Mouse (Mus musculus): ENCODE measurements at regions not wholly inside any gene's neighbourhood (a gene's known extent, or its start where the extent isn't known, plus 50 kb on each side); places are given as distances from the start of the nearest gene placed in this dataset.
"Not testable (repeated sequence)": the region's sequence is repeated elsewhere in the genome, so short reads cannot be mapped to it uniquely, and the experiment has no call there.

DNA sequence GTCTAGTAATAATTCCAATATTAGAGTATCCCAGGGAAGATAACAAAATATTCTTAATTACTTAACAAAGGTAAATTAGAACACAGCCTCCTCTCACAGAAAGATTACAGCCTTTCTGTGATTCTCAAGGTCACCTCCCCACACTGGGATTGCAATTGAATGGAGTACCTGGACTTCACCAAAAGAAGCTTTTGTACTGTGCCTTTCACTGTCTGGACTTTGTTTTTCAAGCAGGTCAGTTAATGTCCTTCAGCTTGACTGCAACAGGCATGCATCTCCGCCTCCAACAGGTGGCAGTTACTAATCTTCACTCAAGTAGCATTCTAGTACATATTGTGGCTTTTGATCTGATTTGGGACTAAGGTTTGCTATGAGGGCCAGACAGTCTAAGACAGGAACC, 913.8 kb upstream of the Dsel start:
- no peak for TF ChIP-seq KAT2A (conservative IDR thresholded peaks at IDR 0.05; ENCODE audit: low read depth, low read length)
- no peak for TF ChIP-seq SIN3A (IDR thresholded peaks at IDR 0.05; ENCODE audit: low read length)
- TF ChIP-seq MXI1 (IDR thresholded peaks at IDR 0.05; ENCODE audit: low read depth, low read length), result no peak
- TF ChIP-seq ZC3H11A (IDR thresholded peaks at IDR 0.05; ENCODE audit: low read depth, low read length), result no peak
- TF ChIP-seq EP300 (IDR thresholded peaks at IDR 0.05; ENCODE audit: low read depth in 1 of 2, low read length in 2 of 2), result no peak
- no peak for TF ChIP-seq GABPA (IDR thresholded peaks at IDR 0.05; ENCODE audit: low read depth, low read length)
- no peak for TF ChIP-seq E2F4 (IDR thresholded peaks at IDR 0.05; ENCODE audit: borderline replicate concordance, low read depth, low read length)
- no peak for TF ChIP-seq MYB (IDR thresholded peaks at IDR 0.05; ENCODE audit: low read depth, low read length)
- TF ChIP-seq ZNF384 (IDR thresholded peaks at IDR 0.05; ENCODE audit: low read depth, low read length), result no peak
- TF ChIP-seq USF2 (IDR thresholded peaks at IDR 0.05; ENCODE audit: borderline replicate concordance in 1 of 2, insufficient read depth in 1 of 2, low read depth in 1 of 2, low read length in 2 of 2), result no peak
- TF ChIP-seq SMC3 (IDR thresholded peaks at IDR 0.05; ENCODE audit: low read depth, low read length), result no peak
- TF ChIP-seq POLR2A (IDR thresholded peaks at IDR 0.05; ENCODE audit: control insufficient read depth in 1 of 2, insufficient read depth in 1 of 2, low read depth in 1 of 2, low read length in 2 of 2, poor library complexity in 1 of 2), result no peak
- no peak for TF ChIP-seq ZMIZ1 (IDR thresholded peaks at IDR 0.05; ENCODE audit: low read depth, low read length)
- TF ChIP-seq TCF12 (IDR thresholded peaks at IDR 0.05; ENCODE audit: low read depth, low read length), result no peak
- no peak for TF ChIP-seq TBP (IDR thresholded peaks at IDR 0.05; ENCODE audit: low read depth, low read length)
- no peak for TF ChIP-seq GATA1 (IDR thresholded peaks at IDR 0.05; ENCODE audit: low read depth, low read length)
- no peak for DNase-seq (ENCODE audit: low read depth, low spot score)
- H3K27me3 ChIP-seq (ENCODE audit: control insufficient read depth in 1 of 2, insufficient read depth in 2 of 2, low read length in 2 of 2), result no peaks in the 10 kb centered on the region

DNA sequence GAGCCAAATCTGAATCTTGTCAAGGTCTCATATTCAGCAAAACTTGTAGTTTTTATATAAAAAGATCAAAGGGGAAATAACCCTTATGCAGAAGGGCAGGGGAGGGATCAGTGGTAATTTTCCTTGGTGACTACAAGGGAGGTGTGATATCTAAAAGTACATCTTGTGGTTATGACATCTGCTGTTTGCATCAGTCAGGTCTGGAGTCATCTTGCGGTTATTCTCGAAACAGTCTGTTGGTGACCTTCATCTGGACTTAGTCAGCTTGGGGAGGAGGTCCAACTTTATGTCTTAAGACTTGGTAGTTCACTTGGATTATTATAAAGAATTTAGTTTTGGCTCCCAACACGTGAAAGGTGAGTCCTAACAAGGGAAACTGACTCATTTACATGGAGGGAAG, 885.9 kb upstream of the Dsel start:
- H3K27me3 ChIP-seq (ENCODE audit: control insufficient read depth in 1 of 2, insufficient read depth in 2 of 2, low read length in 2 of 2); H3K79me2 ChIP-seq (ENCODE audit: control insufficient read depth, insufficient read depth, low read length, poor library complexity); H3K4me3 ChIP-seq (ENCODE audit: control insufficient read depth in 1 of 2, insufficient read depth in 1 of 2, low read depth in 2 of 2, low read length in 2 of 2); H3K27ac ChIP-seq (ENCODE audit: control insufficient read depth, low read depth, low read length); H3K36me3 ChIP-seq (ENCODE audit: control insufficient read depth in 1 of 2, insufficient read depth in 2 of 2, low read length in 2 of 2); H3K9me3 ChIP-seq (replicated peaks; ENCODE audit: insufficient read depth, low read length); H3K4me1 ChIP-seq (ENCODE audit: control insufficient read depth in 1 of 2, insufficient read depth in 2 of 2, low read length in 2 of 2); H3K9ac ChIP-seq (ENCODE audit: control insufficient read depth, low read depth, low read length, poor library complexity, severe bottlenecking); DNase-seq (ENCODE audit: low read depth, low spot score): not testable (repeated sequence)

More for the DNA sequence above, 913.8 kb upstream of the Dsel start:
- Histone ChIP-seq H3K36me3 (ENCODE audit: control insufficient read depth in 1 of 2, insufficient read depth in 2 of 2, low read length in 2 of 2) (no peaks in the 10 kb centered on the region), H3K9ac (ENCODE audit: control insufficient read depth, low read depth, low read length, poor library complexity, severe bottlenecking) (no peak overlapping the region), H3K4me1 (ENCODE audit: control insufficient read depth in 1 of 2, insufficient read depth in 2 of 2, low read length in 2 of 2) (no peaks in the 10 kb centered on the region), H3K9me3 (replicated peaks; ENCODE audit: insufficient read depth, low read length) (no peaks in the 10 kb centered on the region), H3K79me2 (ENCODE audit: control insufficient read depth, insufficient read depth, low read length, poor library complexity) (no peaks in the 10 kb centered on the region), H3K27ac (ENCODE audit: control insufficient read depth, low read depth, low read length) (no peak overlapping the region), H3K4me3 (ENCODE audit: control insufficient read depth in 1 of 2, insufficient read depth in 1 of 2, low read depth in 2 of 2, low read length in 2 of 2) (no peak overlapping the region)

DNA sequence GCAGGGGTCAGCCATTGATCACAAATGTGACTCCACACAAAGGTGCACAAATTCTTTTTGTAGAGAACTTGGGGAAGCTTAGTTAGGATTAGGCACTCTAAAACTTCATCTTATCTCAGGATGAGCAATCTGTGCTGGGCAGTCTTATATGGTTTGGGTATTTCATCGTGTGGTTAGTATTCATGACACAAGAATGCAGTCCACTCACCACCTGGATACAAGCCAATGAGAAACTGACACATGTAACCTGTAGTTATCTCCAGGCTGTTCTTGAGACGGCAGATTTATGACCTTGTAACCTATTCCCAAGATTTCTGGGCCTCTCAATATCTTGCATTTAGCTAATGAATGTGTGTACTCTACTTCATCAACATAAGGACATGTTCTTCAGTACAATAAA, 883.8 kb upstream of the Dsel start:
- Histone ChIP-seq H3K27me3 (ENCODE audit: control insufficient read depth in 1 of 2, insufficient read depth in 2 of 2, low read length in 2 of 2) (no peaks in the 10 kb centered on the region), H3K36me3 (ENCODE audit: control insufficient read depth in 1 of 2, insufficient read depth in 2 of 2, low read length in 2 of 2) (no peaks in the 10 kb centered on the region), H3K4me1 (ENCODE audit: control insufficient read depth in 1 of 2, insufficient read depth in 2 of 2, low read length in 2 of 2) (no peaks in the 10 kb centered on the region), H3K27ac (ENCODE audit: control insufficient read depth, low read depth, low read length) (no peak overlapping the region), H3K79me2 (ENCODE audit: control insufficient read depth, insufficient read depth, low read length, poor library complexity) (no peaks in the 10 kb centered on the region), H3K9ac (ENCODE audit: control insufficient read depth, low read depth, low read length, poor library complexity, severe bottlenecking) (no peak overlapping the region), H3K4me3 (ENCODE audit: control insufficient read depth in 1 of 2, insufficient read depth in 1 of 2, low read depth in 2 of 2, low read length in 2 of 2) (no peak overlapping the region), H3K9me3 (replicated peaks; ENCODE audit: insufficient read depth, low read length) (no peaks in the 10 kb centered on the region)
- DNase-seq (ENCODE audit: low read depth, low spot score), result no peak
- TF ChIP-seq HCFC1 (IDR thresholded peaks at IDR 0.05; ENCODE audit: low read depth, low read length) (no peak), MYB (IDR thresholded peaks at IDR 0.05; ENCODE audit: low read depth, low read length) (no peak), GATA1 (IDR thresholded peaks at IDR 0.05; ENCODE audit: low read depth, low read length) (no peak), ZMIZ1 (IDR thresholded peaks at IDR 0.05; ENCODE audit: low read depth, low read length) (no peak), MAFK (IDR thresholded peaks at IDR 0.05; ENCODE audit: borderline replicate concordance, low read depth, low read length) (no peak)

Measured in MEL (cell line).